Mouse (Mus musculus) erythroblast, embryonic 14.5 days (primary cell): ENCODE data around the gene Aph1a. TPM values are rescaled to one million over a fixed set of nuclear protein-coding genes. Genes with fewer than 3 reads are reported as not detected.

ENCODE experiments used
- H3K27me3 ChIP-seq: 2 replicates; pipeline ENCODE4 v1.6.1; 2012; ENCODE audit warnings: inconsistent platforms; ENCODE audit not compliant: control insufficient read depth
- H3K36me3 ChIP-seq: 2 replicates; pipeline ENCODE4 v1.6.1; 2012; ENCODE audit warnings: mild to moderate bottlenecking, inconsistent platforms; ENCODE audit not compliant: control insufficient read depth
- H3K4me1 ChIP-seq: 2 replicates; pipeline ENCODE4 v1.6.1; 2012; ENCODE audit warnings: inconsistent platforms; ENCODE audit not compliant: control insufficient read depth
- H3K4me3 ChIP-seq: replicated peaks from 2 replicates; pipeline ENCODE3; 2012; ENCODE audit warnings: moderate library complexity, mild to moderate bottlenecking, inconsistent platforms
- H3K9me3 ChIP-seq: 2 replicates; pipeline ENCODE4 v1.6.1; 2012; ENCODE audit warnings: low read length, inconsistent platforms, mixed read lengths; ENCODE audit not compliant: control insufficient read depth
- GATA1 ChIP-seq: IDR thresholded peaks from 2 replicates; pipeline ENCODE4 v1.6.1; 2012; ENCODE audit warnings: low read length, inconsistent platforms, mixed read lengths
- TAL1 ChIP-seq: IDR thresholded peaks from 3 replicates; pipeline ENCODE4 v1.6.1; 2012; ENCODE audit warnings: low read length, inconsistent platforms, mixed read lengths
- polyA plus RNA-seq: library from polyadenylated mRNA; stranded (reverse); fragments of >175 nt; gene quantifications from 2 replicates; pipeline ENCODE4 v1.2.3, GENCODE M21; 2012

Gene Aph1a
- polyA plus RNA-seq, 1 experiment: 4.3 TPM

DNA sequence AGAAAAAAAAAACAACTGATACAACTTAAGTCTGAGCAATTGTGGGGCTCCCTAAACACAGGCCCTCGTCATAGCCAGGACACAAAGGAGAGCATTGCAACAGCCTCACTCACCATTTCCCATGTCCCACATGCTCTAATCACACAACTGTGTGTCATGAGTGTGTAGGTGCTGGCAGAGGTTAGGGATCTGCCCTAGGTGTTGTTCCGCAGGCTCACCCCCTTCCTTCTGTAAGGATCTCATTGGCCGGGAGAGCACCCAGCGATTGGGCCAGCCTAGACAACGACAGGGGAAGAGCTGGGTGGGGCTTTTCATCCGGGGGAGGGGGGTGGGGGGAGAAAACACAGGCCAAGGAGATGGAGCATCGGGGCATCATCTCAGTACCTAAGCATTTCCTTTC, 30.2 kb upstream of the Aph1a start:
- no peaks in the 10 kb centered on the region for H3K9me3 ChIP-seq
- H3K27me3 ChIP-seq: no peaks in the 10 kb centered on the region
- peaks cover 62% of the 10 kb centered on the region for H3K36me3 ChIP-seq
- H3K4me1 ChIP-seq: peaks cover 6% of the 10 kb centered on the region
- no peak overlapping the region for H3K4me3 ChIP-seq
- TF ChIP-seq GATA1: no peak
- no peak for TF ChIP-seq TAL1

DNA sequence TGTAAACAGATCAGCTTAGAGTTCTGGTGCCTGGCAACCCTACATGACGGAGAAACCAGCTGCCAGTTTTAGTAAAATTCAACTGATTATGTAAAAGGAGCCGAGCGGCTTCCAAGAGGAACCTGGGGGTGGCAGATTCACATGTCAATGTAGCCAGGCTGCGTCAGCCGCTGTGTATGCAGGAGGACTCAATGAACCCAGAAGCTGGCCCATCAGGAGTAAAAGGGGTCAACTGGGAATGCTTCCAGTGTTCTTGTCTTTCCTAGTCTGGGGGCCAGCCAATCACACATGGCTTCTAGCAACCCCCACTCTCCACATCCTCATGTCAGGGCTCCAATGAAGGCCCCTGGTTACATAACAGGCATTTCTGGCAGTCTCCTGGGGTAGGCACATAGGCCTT, 28.7 kb upstream of the Aph1a start:
- Histone ChIP-seq H3K4me1 (peaks cover 13% of the 10 kb centered on the region), H3K4me3 (no peak overlapping the region), H3K27me3 (no peaks in the 10 kb centered on the region), H3K9me3 (no peaks in the 10 kb centered on the region), H3K36me3 (peaks cover 76% of the 10 kb centered on the region)
- TF ChIP-seq GATA1 (no peak), TAL1 (no peak)

DNA sequence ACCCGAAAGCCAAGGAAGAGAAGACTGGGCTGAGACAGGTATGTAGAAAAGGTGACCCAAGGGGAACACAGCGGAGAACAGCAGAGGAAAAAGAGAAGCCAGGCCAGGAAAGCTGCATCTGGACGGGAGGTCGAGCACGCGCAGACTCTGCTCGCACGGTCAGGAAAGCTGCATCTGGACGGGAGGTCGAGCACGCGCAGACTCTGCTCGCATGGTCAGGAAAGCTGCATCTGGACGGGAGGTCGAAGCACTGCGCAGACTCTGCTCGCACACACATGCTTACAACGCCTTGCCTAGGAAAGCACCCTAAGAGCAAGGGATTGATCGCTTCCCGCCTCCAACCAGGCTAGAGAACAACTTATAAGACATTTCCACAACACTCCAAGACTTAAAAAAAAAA, 28.2 kb upstream of the Aph1a start:
- TF ChIP-seq GATA1 (no peak), TAL1 (no peak)
- Histone ChIP-seq H3K4me3 (no peak overlapping the region), H3K27me3 (no peaks in the 10 kb centered on the region), H3K9me3 (no peaks in the 10 kb centered on the region), H3K36me3 (peaks cover 77% of the 10 kb centered on the region), H3K4me1 (peaks cover 15% of the 10 kb centered on the region)

DNA sequence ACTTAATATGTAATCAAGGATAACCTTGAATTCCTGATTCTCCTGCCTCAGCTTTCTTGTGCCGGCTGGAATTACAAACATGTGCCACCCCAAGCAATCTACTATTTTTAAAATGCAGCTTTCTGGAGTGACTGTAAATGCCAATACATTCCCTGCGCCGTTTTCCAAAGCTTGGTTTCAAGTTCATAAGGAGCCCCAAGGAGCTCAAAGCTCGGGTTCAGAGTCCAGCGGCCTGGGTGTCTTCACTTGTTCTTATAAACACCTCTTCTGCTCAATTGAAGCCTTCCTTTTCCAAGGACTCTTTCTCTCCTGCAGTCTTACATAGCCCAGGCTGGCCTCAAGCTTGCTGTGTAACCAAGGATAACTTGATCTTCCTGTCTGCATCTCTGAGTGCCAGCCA, 27.7 kb upstream of the Aph1a start:
- TF ChIP-seq TAL1: no peak
- TF ChIP-seq GATA1: no peak
- Histone ChIP-seq H3K9me3 (no peaks in the 10 kb centered on the region), H3K27me3 (no peaks in the 10 kb centered on the region), H3K36me3 (peaks cover 75% of the 10 kb centered on the region), H3K4me3 (no peak overlapping the region), H3K4me1 (peaks cover 18% of the 10 kb centered on the region)

DNA sequence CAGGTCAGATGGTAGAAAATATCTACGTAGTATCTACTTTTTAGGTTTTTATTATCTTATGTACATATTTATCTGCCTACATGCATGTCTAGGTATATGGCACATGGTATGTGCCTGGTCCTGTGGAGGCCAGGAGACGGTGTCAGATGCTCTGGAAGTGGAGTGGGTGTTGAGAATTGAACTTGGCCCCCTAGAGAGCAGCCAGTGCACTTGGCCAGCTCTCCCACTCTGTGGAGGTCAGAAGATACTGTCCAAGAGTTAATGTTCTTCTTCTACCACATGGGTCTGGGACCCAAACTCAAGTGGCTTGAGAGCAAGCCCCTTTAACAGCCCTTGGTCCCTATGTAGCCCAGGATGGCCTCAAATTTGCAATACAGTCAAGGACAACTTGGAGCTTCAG, 26.4 kb upstream of the Aph1a start:
- no peak overlapping the region for H3K4me3 ChIP-seq
- no peaks in the 10 kb centered on the region for H3K9me3 ChIP-seq
- H3K36me3 ChIP-seq: peaks cover 70% of the 10 kb centered on the region
- no peaks in the 10 kb centered on the region for H3K27me3 ChIP-seq
- peaks cover 26% of the 10 kb centered on the region for H3K4me1 ChIP-seq
- TF ChIP-seq GATA1: no peak
- no peak for TF ChIP-seq TAL1

DNA sequence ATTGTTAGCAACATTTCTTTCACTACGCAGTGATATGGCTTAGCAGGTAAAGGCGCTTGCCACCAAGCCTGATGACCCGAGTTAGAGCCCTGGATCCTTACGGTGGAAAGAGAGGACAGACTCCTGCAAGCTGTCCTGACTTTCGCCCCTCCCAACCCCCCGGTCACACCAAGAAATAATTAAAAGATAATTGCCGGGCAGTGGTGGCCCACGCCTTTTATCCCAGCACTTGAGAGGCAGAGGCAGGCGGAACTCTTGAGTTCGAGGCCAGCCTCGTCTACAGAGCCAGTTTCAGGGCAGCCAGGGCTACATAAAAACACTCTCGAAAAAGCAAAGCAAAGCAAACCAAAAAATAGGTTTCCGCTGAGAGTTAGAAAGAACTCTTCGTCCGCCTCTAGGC, 22.8 kb upstream of the Aph1a start:
- Histone ChIP-seq H3K9me3 (no peaks in the 10 kb centered on the region), H3K27me3 (no peaks in the 10 kb centered on the region), H3K36me3 (peaks cover 51% of the 10 kb centered on the region), H3K4me1 (peaks cover 43% of the 10 kb centered on the region), H3K4me3 (peak overlapping the region; percentile 77)
- no peak for TF ChIP-seq TAL1
- TF ChIP-seq GATA1: no peak

DNA sequence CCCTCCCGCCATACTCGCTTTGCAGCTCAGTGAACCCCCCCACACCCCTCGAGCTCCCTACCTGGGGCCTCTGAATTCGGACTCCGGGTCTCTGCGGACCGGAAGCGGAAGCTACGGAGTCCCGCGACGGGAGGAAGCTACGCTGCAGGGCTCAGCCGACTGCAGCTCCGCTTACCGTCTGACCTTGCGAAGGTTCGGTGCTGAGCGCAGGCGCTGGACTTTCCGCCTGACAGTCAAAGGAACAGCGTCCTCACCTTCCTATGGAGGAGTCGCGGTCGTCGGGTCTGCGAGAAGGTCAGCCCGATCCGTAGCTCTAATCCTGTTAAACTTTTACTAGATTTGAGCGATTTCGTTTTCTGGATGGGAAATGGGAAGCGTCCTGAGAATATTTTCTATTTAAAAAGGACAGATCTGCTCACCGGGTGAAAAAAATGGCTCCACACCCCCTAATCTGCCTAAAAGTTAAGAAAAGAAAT, 22.3 kb upstream of the Aph1a start, which contains the start of gene Mrps21:
TSS of gene Mrps21 (minus strand) at position 128 of the 476 bp plus-strand sequence.
- TF ChIP-seq TAL1 (no peak), GATA1 (no peak)
- H3K4me3 ChIP-seq: peak within 1 kb of the TSS; percentile 77
- peaks cover 47% of the 10 kb centered on the region for H3K36me3 ChIP-seq
- H3K27me3 ChIP-seq: no peaks in the 10 kb centered on the region
- H3K9me3 ChIP-seq: no peaks in the 10 kb centered on the region
- peaks cover 44% of the 10 kb centered on the region for H3K4me1 ChIP-seq

DNA sequence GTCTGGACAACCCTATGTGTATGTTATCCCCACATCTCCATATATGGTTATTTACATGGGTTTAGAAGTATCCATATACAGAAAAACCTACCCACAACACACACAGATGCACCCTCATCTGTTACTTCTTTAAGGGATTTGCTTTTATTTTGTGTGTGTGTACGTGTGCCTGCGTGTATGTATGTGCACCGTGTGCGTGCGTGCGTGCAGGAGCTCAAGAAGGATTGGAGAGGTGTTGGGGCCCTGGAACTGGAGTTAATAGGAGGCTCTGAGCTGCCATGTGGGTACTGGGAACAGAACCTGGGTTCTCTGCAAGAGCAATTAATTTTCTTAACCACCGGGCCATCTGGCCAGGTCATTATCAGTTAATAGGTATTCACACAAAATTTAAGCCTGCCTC, 21.7 kb upstream of the Aph1a start:
- H3K4me3 ChIP-seq: peak overlapping the region; percentile 77
- H3K36me3 ChIP-seq: peaks cover 41% of the 10 kb centered on the region
- H3K9me3 ChIP-seq: no peaks in the 10 kb centered on the region
- no peaks in the 10 kb centered on the region for H3K27me3 ChIP-seq
- H3K4me1 ChIP-seq: peaks cover 45% of the 10 kb centered on the region
- TF ChIP-seq GATA1 (no peak), TAL1 (no peak)

DNA sequence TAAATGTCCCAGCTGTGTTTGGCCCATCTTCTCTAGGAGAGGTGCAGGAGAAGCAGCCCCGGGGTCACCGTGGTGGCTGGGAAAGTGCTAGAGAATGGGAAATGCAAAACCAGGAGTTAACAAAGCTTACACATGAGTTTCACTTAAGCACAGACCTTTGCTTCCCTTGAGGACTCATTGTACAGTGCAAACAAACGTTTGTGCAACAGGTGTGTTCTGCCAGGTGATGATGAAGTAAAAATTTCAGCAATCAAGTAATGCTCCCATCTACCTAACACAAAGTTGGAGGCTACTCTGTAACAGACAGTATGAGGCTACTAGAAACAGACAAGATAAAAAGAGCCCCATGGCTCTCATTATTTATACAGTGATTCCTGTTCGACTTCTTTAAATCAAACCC, 14.7 kb upstream of the Aph1a start:
- peaks cover 9% of the 10 kb centered on the region for H3K9me3 ChIP-seq
- no peak for TF ChIP-seq GATA1
- no peak for TF ChIP-seq TAL1
- H3K4me3 ChIP-seq: no peak overlapping the region
- H3K27me3 ChIP-seq: peaks cover 37% of the 10 kb centered on the region
- H3K4me1 ChIP-seq: peaks cover 37% of the 10 kb centered on the region
- peaks cover 7% of the 10 kb centered on the region for H3K36me3 ChIP-seq
